Mouse (Mus musculus) heart, embryonic 16.5 days (tissue): ENCODE measurements at regions not wholly inside any gene's neighbourhood (a gene's known extent, or its start where the extent isn't known, plus 50 kb on each side); places are given as distances from the start of the nearest gene placed in this dataset.

Experiments used
- ATAC-seq: fragments of 200-750 bp; cut with Nextera tagmentation; replicated peaks from 2 replicates; pipeline ENCODE4 v1.8.0; 2017; ENCODE audit warnings: moderate number of reproducible peaks; ENCODE audit not compliant: insufficient read depth, low FRiP score; ENCODE audit errors: extremely low read depth
- H3K27ac ChIP-seq: fragments of 300-500 bp; sonication (generic); 2 replicates; pipeline ENCODE4 v1.5.1; 2014; ENCODE audit warnings: mild to moderate bottlenecking, low read length, control low read depth, moderate library complexity
- H3K27me3 ChIP-seq: fragments of 300-500 bp; sonication (generic); 2 replicates; pipeline ENCODE4 v1.6.1; 2014; ENCODE audit warnings: low read length, mixed read lengths; ENCODE audit not compliant: control insufficient read depth, insufficient read depth
- H3K36me3 ChIP-seq: fragments of 300-500 bp; sonication (generic); 2 replicates; pipeline ENCODE4 v1.6.1; 2014; ENCODE audit not compliant: control insufficient read depth, insufficient read depth
- H3K4me1 ChIP-seq: fragments of 300-500 bp; sonication (generic); 2 replicates; pipeline ENCODE4 v1.6.1; 2014; ENCODE audit warnings: low read length, mixed read lengths; ENCODE audit not compliant: control insufficient read depth, insufficient read depth
- H3K4me2 ChIP-seq: fragments of 300-500 bp; sonication (generic); 2 replicates; pipeline ENCODE4 v1.6.1; 2014; ENCODE audit warnings: low read depth, mild to moderate bottlenecking, control low read depth, low read length
- H3K4me3 ChIP-seq: fragments of 300-500 bp; sonication (generic); 2 replicates; pipeline ENCODE4 v1.5.1; 2014; ENCODE audit warnings: mild to moderate bottlenecking, control low read depth, low read length
- H3K9ac ChIP-seq: fragments of 300-500 bp; sonication (generic); 2 replicates; pipeline ENCODE4 v1.6.1; 2014; ENCODE audit warnings: low read length, control low read depth
- H3K9me3 ChIP-seq: fragments of 300-500 bp; sonication (generic); replicated peaks from 2 replicates; pipeline ENCODE4 v1.6.1; 2016; ENCODE audit warnings: low read length; ENCODE audit not compliant: control insufficient read depth
- WGBS: fragments of 180-500 bp; shearing (Covaris S2); extraction: QIAGEN DNeasy Blood & Tissue Kit; methylation state at CpG from one replicate; pipeline ENCODE4 v1.1.7; 2014; 5-methylcytosine and 5-hydroxymethylcytosine counted together

GRCm38 (mm10) chr13:101849416-101849815 is 81.4 kb upstream of the Pik3r1 start:
- H3K27me3 ChIP-seq, result no peaks in the 10 kb centered on the region

GRCm38 (mm10) chr13:101851329-101851728 is 83.3 kb upstream of the Pik3r1 start:
- WGBS, result 45% methylated on average over 6 of the region's 6 CpGs
- no peak overlapping the region for H3K4me3 ChIP-seq
- no peaks in the 10 kb centered on the region for H3K36me3 ChIP-seq
- H3K9ac ChIP-seq, result no peak overlapping the region
- no peaks in the 10 kb centered on the region for H3K27me3 ChIP-seq
- no peaks in the 10 kb centered on the region for H3K4me1 ChIP-seq
- H3K9me3 ChIP-seq, result no peaks in the 10 kb centered on the region
- no peak for ATAC-seq
- H3K27ac ChIP-seq, result no peak overlapping the region
- H3K4me2 ChIP-seq, result no peak overlapping the region

More at GRCm38 (mm10) chr13:101849416-101849815, 81.4 kb upstream of the Pik3r1 start:
- no peak overlapping the region for H3K9ac ChIP-seq
- H3K36me3 ChIP-seq, result no peaks in the 10 kb centered on the region
- no peak overlapping the region for H3K4me3 ChIP-seq
- no peak overlapping the region for H3K27ac ChIP-seq
- 0 out of 2 replicates have a peak, but pooled peaks cover 2% of the 10 kb centered on the region for H3K4me1 ChIP-seq
- H3K4me2 ChIP-seq, result no peak overlapping the region
- H3K9me3 ChIP-seq, result no peaks in the 10 kb centered on the region
- no peak for ATAC-seq
- 74% methylated on average over 6 of the region's 6 CpGs for WGBS

GRCm38 (mm10) chr13:101852960-101853359 is 84.9 kb upstream of the Pik3r1 start:
- Histone ChIP-seq H3K27ac (no peak overlapping the region), H3K27me3 (no peaks in the 10 kb centered on the region), H3K9ac (no peak overlapping the region), H3K4me1 (no peaks in the 10 kb centered on the region), H3K9me3 (no peaks in the 10 kb centered on the region), H3K36me3 (no peaks in the 10 kb centered on the region), H3K4me2 (no peak overlapping the region), H3K4me3 (no peak overlapping the region)
- WGBS, result 83% methylated on average over 5 of the region's 5 CpGs
- no peak for ATAC-seq

- Histone ChIP-seq H3K4me1 (no peaks in the 10 kb centered on the region), H3K4me3 (no peak overlapping the region), H3K9me3 (no peaks in the 10 kb centered on the region), H3K36me3 (no peaks in the 10 kb centered on the region), H3K27ac (no peak overlapping the region), H3K9ac (no peak overlapping the region), H3K27me3 (no peaks in the 10 kb centered on the region), H3K4me2 (no peak overlapping the region)
- no peak for ATAC-seq
- WGBS, result 54% methylated on average over 9 of the region's 9 CpGs
Observed at GRCm38 (mm10) chr13:101855141-101855540, 87.1 kb upstream of the Pik3r1 start.

GRCm38 (mm10) chr13:101860704-101861103 is 92.7 kb upstream of the Pik3r1 start:
- H3K9me3 ChIP-seq, result no peaks in the 10 kb centered on the region

DNA sequence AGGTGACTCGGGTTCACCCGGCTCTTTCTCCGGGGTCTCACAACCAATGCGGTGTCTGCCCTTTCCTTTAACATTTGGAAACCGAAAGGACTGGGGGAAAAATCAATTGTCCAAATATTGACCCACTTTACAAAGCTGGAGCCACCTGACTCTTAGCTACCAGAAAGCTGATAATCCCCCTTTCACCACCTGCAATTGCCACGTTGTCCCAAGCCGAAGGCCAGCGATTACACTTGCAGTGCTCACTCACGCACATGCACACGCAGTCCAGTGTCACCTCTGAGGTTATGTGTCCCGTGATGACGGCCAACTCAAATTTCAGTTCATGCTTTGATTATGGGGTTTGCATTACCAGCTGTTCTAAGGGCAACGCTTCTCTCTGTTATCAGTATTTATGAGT is 94.0 kb upstream of the Pik3r1 start:
- no peaks in the 10 kb centered on the region for H3K27me3 ChIP-seq
- 0 out of 2 replicates have a peak, but pooled peaks cover 2% of the 10 kb centered on the region for H3K4me1 ChIP-seq
- no peak overlapping the region for H3K4me3 ChIP-seq
- no peak overlapping the region for H3K27ac ChIP-seq
- no peaks in the 10 kb centered on the region for H3K9me3 ChIP-seq
- no peak overlapping the region for H3K4me2 ChIP-seq
- 65% methylated on average over 13 of the region's 13 CpGs for WGBS
- H3K9ac ChIP-seq, result no peak overlapping the region
- ATAC-seq, result no peak
- no peaks in the 10 kb centered on the region for H3K36me3 ChIP-seq

More at GRCm38 (mm10) chr13:101860704-101861103, 92.7 kb upstream of the Pik3r1 start:
- H3K4me3 ChIP-seq, result no peak overlapping the region
- H3K36me3 ChIP-seq, result no peaks in the 10 kb centered on the region
- no peaks in the 10 kb centered on the region for H3K27me3 ChIP-seq
- 88% methylated on average over 4 of the region's 4 CpGs for WGBS
- no peak overlapping the region for H3K9ac ChIP-seq
- H3K27ac ChIP-seq, result no peak overlapping the region
- H3K4me2 ChIP-seq, result no peak overlapping the region
- no peak for ATAC-seq
- H3K4me1 ChIP-seq, result 0 out of 2 replicates have a peak, but pooled peaks cover 2% of the 10 kb centered on the region

- Histone ChIP-seq H3K4me3 (no peak overlapping the region), H3K4me2 (no peak overlapping the region), H3K27me3 (no peaks in the 10 kb centered on the region), H3K36me3 (no peaks in the 10 kb centered on the region), H3K27ac (no peak overlapping the region), H3K4me1 (0 out of 2 replicates have a peak, but pooled peaks cover 2% of the 10 kb centered on the region), H3K9me3 (no peaks in the 10 kb centered on the region), H3K9ac (no peak overlapping the region)
- 85% methylated on average over 7 of the region's 7 CpGs for WGBS
- ATAC-seq, result no peak
Observed at GRCm38 (mm10) chr13:101863015-101863414, 95.0 kb upstream of the Pik3r1 start.

DNA sequence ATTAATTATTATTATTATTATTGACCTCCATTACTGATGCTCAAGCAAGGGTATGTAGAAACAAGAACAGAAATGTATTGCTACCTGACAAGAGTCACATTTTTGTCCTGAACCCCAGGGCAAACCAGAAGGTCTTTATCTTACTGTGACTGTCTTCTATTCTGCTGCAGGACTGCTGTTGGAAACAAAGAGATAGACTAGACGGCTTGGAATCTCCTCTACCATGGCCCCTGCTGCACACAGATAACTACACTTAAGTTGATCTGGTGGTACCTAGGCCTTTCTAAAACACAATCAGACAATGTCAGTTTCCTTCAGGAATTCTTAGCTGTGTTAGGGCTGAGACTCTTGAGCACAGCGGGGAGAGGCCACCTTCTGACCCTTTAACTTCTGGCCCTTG is 95.6 kb upstream of the Pik3r1 start:
- H3K4me1 ChIP-seq, result 0 out of 2 replicates have a peak, but pooled peaks cover 2% of the 10 kb centered on the region
- H3K4me3 ChIP-seq, result no peak overlapping the region
- no peak overlapping the region for H3K27ac ChIP-seq
- H3K9ac ChIP-seq, result no peak overlapping the region
- 69% methylated on average over 2 of the region's 2 CpGs for WGBS
- H3K36me3 ChIP-seq, result no peaks in the 10 kb centered on the region
- no peak overlapping the region for H3K4me2 ChIP-seq
- ATAC-seq, result no peak
- H3K9me3 ChIP-seq, result no peaks in the 10 kb centered on the region
- no peaks in the 10 kb centered on the region for H3K27me3 ChIP-seq

DNA sequence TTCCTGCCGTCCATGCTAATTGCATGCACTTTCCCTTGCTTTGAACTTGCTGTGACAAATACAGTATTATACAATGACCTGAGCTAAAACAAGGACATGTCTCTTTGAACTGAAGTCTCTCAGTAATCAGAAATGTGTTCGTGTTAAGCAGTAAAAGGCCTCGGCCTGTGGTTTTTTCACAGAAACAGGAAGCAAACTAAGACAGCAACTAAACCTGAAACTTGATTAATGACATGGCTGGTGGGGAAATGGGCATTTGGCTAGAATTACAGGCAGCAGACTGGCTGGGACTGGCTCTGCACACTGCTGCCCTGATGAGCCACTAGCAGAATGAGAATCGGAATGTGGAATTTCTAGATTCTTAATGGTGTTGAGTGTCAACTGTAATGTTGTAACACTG is 98.8 kb upstream of the Pik3r1 start:
- Histone ChIP-seq H3K27ac (no peak overlapping the region), H3K9me3 (no peaks in the 10 kb centered on the region), H3K4me1 (0 out of 2 replicates have a peak, but pooled peaks cover 2% of the 10 kb centered on the region), H3K9ac (no peak overlapping the region), H3K4me3 (no peak overlapping the region), H3K27me3 (no peaks in the 10 kb centered on the region), H3K4me2 (no peak overlapping the region), H3K36me3 (no peaks in the 10 kb centered on the region)
- ATAC-seq, result no peak
- 58% methylated on average over 4 of the region's 4 CpGs for WGBS
